Mouse (Mus musculus) left cerebral cortex, postnatal 25 days (tissue): ENCODE results near the gene Gm21671. TPM values are rescaled to one million over a fixed set of nuclear protein-coding genes. Genes with fewer than 3 reads are reported as not detected.
"Not testable (repeated sequence)": the region's sequence is repeated elsewhere in the genome, so short reads cannot be mapped to it uniquely, and the experiment has no call there.

Source experiments
- DNase-seq, 2 experiments: peaks; one replicate each; pipeline ENCODE4 v3.0.0; 2022; ENCODE audit warnings: low spot score in 2 of 2, mixed read lengths in 1 of 2
- intact Hi-C: fragments of 180-260 bp; cut with DNase I; formaldehyde crosslinking; loops from one replicate; pipeline ENCODE4 v1.15.1; 2025
- total RNA-seq, 2 experiments: library from RNA; stranded (reverse); gene quantifications; 2 replicates each; pipeline ENCODE4 v1.2.3; 2021

The Gm21671 gene
- not detected for total RNA-seq

DNA sequence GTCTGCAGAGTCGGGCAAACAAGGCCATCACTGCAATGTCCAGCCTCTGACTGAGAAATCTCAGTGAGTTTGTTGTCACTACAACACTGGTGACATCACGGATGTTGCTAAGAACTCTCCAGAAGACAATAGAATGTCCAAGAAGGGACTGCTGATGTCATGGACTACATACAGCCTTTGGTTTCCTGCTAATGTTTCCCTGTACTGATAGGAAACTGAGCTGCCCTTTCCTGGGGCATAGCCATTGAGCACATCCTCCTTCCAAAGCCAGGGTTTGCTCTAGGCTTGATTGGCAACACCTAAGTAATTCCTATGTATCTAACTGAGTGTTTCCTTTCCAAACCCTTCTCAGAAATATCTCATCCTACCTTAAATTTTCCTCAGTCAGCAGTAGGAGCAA, at the start of gene Gm21671:
Gm21671 (minus strand) TSS at position 101 of the 400 bp plus-strand sequence.
- DNase-seq, intact Hi-C loops: not testable (repeated sequence)

DNA sequence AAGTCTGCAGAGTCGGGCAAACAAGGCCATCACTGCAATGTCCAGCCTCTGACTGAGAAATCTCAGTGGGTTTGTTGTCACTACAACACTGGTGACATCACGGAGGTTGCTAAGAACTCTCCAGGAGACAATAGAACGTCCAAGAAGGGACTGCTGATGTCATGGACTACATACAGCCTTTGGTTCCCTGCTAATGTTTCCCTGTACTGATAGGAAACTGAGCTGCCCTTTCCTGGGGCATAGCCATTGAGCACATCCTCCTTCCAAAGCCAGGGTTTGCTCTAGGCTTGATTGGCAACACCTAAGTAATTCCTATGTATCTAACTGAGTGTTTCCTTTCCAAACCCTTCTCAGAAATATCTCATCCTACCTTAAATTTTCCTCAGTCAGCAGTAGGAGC, 34.3 kb upstream of the Gm21671 start, which contains the start of gene Gm21698:
Gm21698 (minus strand) TSS at position 101 of the 400 bp plus-strand sequence.
- DNase-seq, intact Hi-C loops: not testable (repeated sequence)

DNA sequence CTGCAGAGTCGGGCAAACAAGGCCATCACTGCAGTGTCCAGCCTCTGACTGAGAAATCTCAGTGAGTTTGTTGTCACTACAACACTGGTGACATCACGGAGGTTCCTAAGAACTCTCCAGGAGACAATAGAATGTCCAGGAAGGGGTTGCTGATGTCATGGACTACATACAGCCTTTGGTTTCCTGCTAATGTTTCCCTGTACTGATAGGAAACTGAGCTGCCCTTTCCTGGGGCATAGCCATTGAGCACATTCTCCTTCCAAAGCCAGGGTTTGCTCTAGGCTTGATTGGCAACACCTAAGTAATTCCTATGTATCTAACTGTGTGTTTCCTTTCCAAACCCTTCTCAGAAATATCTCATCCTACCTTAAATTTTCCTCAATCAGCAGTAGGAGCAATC, 18.3 kb upstream of the Gm21671 start, which contains the start of gene Gm21680:
Gm21680 (minus strand) TSS at position 101 of the 400 bp plus-strand sequence.
- DNase-seq, intact Hi-C loops: not testable (repeated sequence)

GRCm38 (mm10) chr5:25957050-25957449, 2.8 kb upstream of the Gm21671 start:
- intact Hi-C loops, DNase-seq: not testable (repeated sequence)

GRCm38 (mm10) chr5:25956611-25957010, 2.4 kb upstream of the Gm21671 start:
- not testable (repeated sequence) for DNase-seq

GRCm38 (mm10) chr5:25945391-25945790, 8.8 kb downstream of the Gm21671 start:
- intact Hi-C loops: not testable (repeated sequence)

More at GRCm38 (mm10) chr5:25956611-25957010, 2.4 kb upstream of the Gm21671 start:
- intact Hi-C loops: not testable (repeated sequence)

GRCm38 (mm10) chr5:25942281-25942680, 11.9 kb downstream of the Gm21671 start, which contains the start of gene Gm21663:
TSS of gene Gm21663 (minus strand) at chr5:25942381.
- intact Hi-C loops, DNase-seq: not testable (repeated sequence)

More at GRCm38 (mm10) chr5:25945391-25945790, 8.8 kb downstream of the Gm21671 start:
- not testable (repeated sequence) for DNase-seq

Other genes starting within 250 kb of the Gm21671 start
- 1 to 10 TPM; 4.9 to 5.2 TPM for gene Xrcc2, start 248.6 kb downstream of the Gm21671 start, total RNA-seq
- gene Actr3b, start 194.4 kb downstream of the Gm21671 start, total RNA-seq: 100 to 1,000 TPM; 131 to 132 TPM
- not detected for gene Gm21663, start 12.0 kb downstream of the Gm21671 start, total RNA-seq
- gene Gm21680, start 18.2 kb upstream of the Gm21671 start, total RNA-seq: not detected
- gene Gm21698, start 34.2 kb upstream of the Gm21671 start, total RNA-seq: not detected
- gene Gm1979, start 50.4 kb upstream of the Gm21671 start, total RNA-seq: not detected
- not detected for gene Gm5862, start 68.5 kb upstream of the Gm21671 start, total RNA-seq
- not detected for gene Speer4a, start 85.1 kb upstream of the Gm21671 start, total RNA-seq
- not detected for gene Gm7347, start 104.2 kb upstream of the Gm21671 start, total RNA-seq
- gene Gm10471, start 134.9 kb upstream of the Gm21671 start, total RNA-seq: not detected
- gene 5031410I06Rik, start 150.9 kb upstream of the Gm21671 start, total RNA-seq: not detected
- not detected for gene Gm10220, start 167.0 kb upstream of the Gm21671 start, total RNA-seq